Mouse (Mus musculus): ENCODE results near the gene Scube3. TPM values are rescaled to one million over a fixed set of nuclear protein-coding genes. Genes with fewer than 3 reads are reported as not detected.

Gene Scube3
- polyA plus RNA-seq, 1 experiment from 2014 or later, result 6.9 TPM

- H3K4me1 ChIP-seq, result peaks cover 16% of the 10 kb centered on the region
- no peaks in the 10 kb centered on the region for H3K36me3 ChIP-seq
- H3K27ac ChIP-seq, result no peak overlapping the region
- no peak overlapping the region for H3K9ac ChIP-seq
- H3K9me3 ChIP-seq, result no peaks in the 10 kb centered on the region
- H3K4me3 ChIP-seq, result no peak overlapping the region
- WGBS, result 22% methylated on average over 5 of the region's 5 CpGs
- no peak for ATAC-seq (ENCODE audit: insufficient number of reproducible peaks, low FRiP score, low TSS enrichment, low read depth)
- 0 out of 2 replicates have a peak, but pooled peaks cover 9% of the 10 kb centered on the region for H3K27me3 ChIP-seq
- H3K4me2 ChIP-seq, result no peak overlapping the region
Observed at GRCm38 (mm10) chr17:28136266-28136665, 5.7 kb upstream of the Scube3 start.

DNA sequence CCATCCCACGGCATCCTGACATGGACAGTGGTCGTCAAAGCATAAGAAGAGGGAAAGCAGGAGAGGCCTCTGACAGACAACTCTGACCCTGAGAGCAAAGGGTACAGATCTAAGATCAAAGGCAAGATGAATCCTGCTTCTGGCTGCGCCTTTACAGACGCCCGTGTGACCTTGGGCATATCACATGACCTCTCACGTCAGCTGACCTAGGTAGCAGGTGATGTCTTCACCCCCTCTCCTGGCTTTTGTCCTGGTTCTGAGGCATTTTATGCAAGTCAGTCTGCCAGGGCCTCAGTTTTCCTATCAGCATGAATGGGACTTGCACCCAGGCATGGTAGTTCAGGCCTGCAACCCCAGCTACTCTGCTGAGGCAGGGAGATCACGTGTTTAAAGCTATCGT lies 3.9 kb upstream of the Scube3 start:
- no peaks in the 10 kb centered on the region for H3K36me3 ChIP-seq
- H3K4me2 ChIP-seq, result no peak overlapping the region
- no peak overlapping the region for H3K4me3 ChIP-seq
- no peak for ATAC-seq (ENCODE audit: insufficient number of reproducible peaks, low FRiP score, low TSS enrichment, low read depth)
- peaks cover 30% of the 10 kb centered on the region for H3K4me1 ChIP-seq
- H3K27me3 ChIP-seq, result 0 out of 2 replicates have a peak, but pooled peaks cover 9% of the 10 kb centered on the region
- no peaks in the 10 kb centered on the region for H3K9me3 ChIP-seq
- H3K9ac ChIP-seq, result no peak overlapping the region
- H3K27ac ChIP-seq, result no peak overlapping the region
- WGBS, result 85% methylated on average over 8 of the region's 8 CpGs

DNA sequence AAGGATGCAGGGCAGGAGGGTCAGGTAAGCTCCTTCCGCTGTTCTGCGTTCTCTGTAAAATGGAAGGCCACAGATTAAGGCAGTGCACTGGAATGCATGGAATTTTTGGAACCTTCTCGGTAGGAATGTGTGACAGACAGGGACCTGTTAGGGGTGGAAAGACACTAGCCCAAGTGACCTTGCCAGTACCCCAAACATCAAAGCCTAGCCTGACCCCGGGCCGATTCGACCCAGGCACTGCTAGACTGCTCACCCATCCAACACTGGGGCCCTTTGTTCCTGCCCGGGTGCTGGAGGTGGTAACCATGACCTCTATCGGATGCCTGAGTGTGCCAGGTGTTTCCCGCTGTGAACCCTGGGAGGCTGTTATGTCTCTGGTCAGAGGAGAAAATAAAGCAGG lies 3.3 kb upstream of the Scube3 start:
- H3K27ac ChIP-seq, result no peak overlapping the region
- H3K27me3 ChIP-seq, result 0 out of 2 replicates have a peak, but pooled peaks cover 9% of the 10 kb centered on the region
- no peak overlapping the region for H3K4me2 ChIP-seq
- H3K9me3 ChIP-seq, result no peaks in the 10 kb centered on the region
- H3K4me1 ChIP-seq, result peaks cover 31% of the 10 kb centered on the region
- H3K36me3 ChIP-seq, result no peaks in the 10 kb centered on the region
- no peak overlapping the region for H3K9ac ChIP-seq
- ATAC-seq (ENCODE audit: insufficient number of reproducible peaks, low FRiP score, low TSS enrichment, low read depth), result no peak
- no peak overlapping the region for H3K4me3 ChIP-seq
- 58% methylated on average over 9 of the region's 9 CpGs for WGBS

DNA sequence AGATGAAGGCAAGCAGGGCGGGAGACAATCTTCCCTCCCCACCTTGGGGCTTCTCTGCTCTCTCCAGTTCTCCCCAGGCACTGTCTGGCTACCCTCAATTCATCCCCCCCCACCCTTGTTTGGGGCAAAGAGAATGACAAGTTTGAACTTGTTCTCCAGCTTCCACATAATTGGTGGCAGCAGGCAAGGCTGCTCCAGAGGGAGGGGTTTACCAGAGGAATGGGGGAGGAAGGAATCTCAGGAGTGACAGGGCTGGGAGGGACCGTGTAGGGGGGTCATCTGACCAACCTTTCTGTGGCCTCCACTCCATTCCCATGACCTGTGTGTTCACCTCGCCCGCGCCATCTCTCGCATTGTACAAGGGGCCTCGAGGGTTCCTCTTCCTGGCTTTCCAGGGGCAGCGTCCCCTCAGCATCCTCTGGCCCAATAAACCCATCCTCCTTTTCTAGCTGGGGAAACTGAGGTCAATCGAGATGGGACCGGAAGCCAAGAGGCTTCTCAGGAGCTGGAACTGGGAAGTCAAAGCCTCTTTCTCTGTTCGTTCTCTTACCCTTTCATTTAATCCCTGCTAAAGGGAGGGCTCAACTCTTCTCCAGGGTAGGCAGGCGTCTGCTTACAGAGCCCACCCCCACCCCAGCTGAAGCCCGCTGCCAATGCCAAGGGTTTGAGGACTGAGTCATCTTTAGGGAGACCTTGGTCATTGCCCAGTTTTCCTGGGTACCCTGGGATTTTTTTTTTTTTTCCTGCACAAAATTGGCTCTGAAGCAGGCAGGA lies 1.3 kb upstream of the Scube3 start:
- Histone ChIP-seq H3K9ac (no peak overlapping the region), H3K27me3 (0 out of 2 replicates have a peak, but pooled peaks cover 10% of the 10 kb centered on the region), H3K36me3 (no peaks in the 10 kb centered on the region), H3K4me1 (peaks cover 49% of the 10 kb centered on the region), H3K9me3 (no peaks in the 10 kb centered on the region), H3K27ac (no peak overlapping the region), H3K4me3 (peak overlapping the region; percentile 65), H3K4me2 (0 out of 2 replicates have a peak overlapping the region, but pooled peaks have one; percentile 96)
- WGBS, result 25% methylated on average over 13 of the region's 13 CpGs
- no peak for ATAC-seq (ENCODE audit: insufficient number of reproducible peaks, low FRiP score, low TSS enrichment, low read depth)

DNA sequence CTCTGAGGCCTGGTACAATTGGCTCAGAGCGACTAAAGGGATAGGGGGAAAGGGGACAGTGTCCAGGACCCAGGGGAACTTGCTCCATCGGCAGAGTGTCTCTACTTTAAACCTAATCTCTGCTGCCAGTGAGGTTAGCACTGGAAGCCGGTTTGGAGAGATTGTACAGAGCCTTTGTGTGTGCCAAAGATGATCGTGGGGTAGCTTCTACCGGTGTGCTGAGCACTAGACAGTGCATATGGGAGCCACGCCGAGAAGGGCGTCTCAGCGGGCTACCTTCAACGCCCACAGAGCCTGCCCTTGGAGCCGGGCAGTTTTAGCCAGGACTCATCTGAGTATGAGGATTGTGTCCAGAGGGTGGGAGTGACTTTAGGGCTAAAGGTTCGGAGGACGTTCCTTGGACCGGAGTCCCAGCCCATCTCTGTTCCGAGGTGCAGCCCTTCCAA lies 713 bp upstream of the Scube3 start:
- peaks cover 56% of the 10 kb centered on the region for H3K4me1 ChIP-seq
- peak overlapping the region; percentile 83 for H3K27ac ChIP-seq
- H3K4me3 ChIP-seq, result peak overlapping the region; percentile 65
- no peaks in the 10 kb centered on the region for H3K36me3 ChIP-seq
- 0 out of 2 replicates have a peak, but pooled peaks cover 10% of the 10 kb centered on the region for H3K27me3 ChIP-seq
- WGBS, result 5% methylated on average over 15 of the region's 15 CpGs
- no peaks in the 10 kb centered on the region for H3K9me3 ChIP-seq
- H3K9ac ChIP-seq, result peak overlapping the region; percentile 54
- no peak for ATAC-seq (ENCODE audit: insufficient number of reproducible peaks, low FRiP score, low TSS enrichment, low read depth)
- H3K4me2 ChIP-seq, result peak overlapping the region; percentile 96

GRCm38 (mm10) chr17:28142700-28143610 lies 1.0 kb downstream of the Scube3 start:
- peak overlapping the region; percentile 54 for H3K9ac ChIP-seq
- H3K4me3 ChIP-seq, result peak overlapping the region; percentile 65
- peak overlapping the region; percentile 96 for H3K4me2 ChIP-seq
- H3K27ac ChIP-seq, result peak overlapping the region; percentile 83
- H3K27me3 ChIP-seq, result 0 out of 2 replicates have a peak, but pooled peaks cover 10% of the 10 kb centered on the region
- WGBS, result 2% methylated on average over 33 of the region's 33 CpGs
- no peaks in the 10 kb centered on the region for H3K36me3 ChIP-seq
- no peaks in the 10 kb centered on the region for H3K9me3 ChIP-seq
- H3K4me1 ChIP-seq, result peaks cover 73% of the 10 kb centered on the region
- ATAC-seq (ENCODE audit: insufficient number of reproducible peaks, low FRiP score, low TSS enrichment, low read depth), result no peak

GRCm38 (mm10) chr17:28143751-28144150 lies 1.8 kb downstream of the Scube3 start:
- 4% methylated on average over 9 of the region's 9 CpGs for WGBS

GRCm38 (mm10) chr17:28144241-28144640 lies 2.3 kb downstream of the Scube3 start:
- Histone ChIP-seq H3K27me3 (0 out of 2 replicates have a peak, but pooled peaks cover 10% of the 10 kb centered on the region), H3K9me3 (no peaks in the 10 kb centered on the region), H3K4me1 (peaks cover 80% of the 10 kb centered on the region), H3K4me3 (peak overlapping the region; percentile 65), H3K36me3 (no peaks in the 10 kb centered on the region), H3K9ac (no peak overlapping the region), H3K4me2 (peak overlapping the region; percentile 96), H3K27ac (no peak overlapping the region)
- ATAC-seq (ENCODE audit: insufficient number of reproducible peaks, low FRiP score, low TSS enrichment, low read depth), result no peak
- WGBS, result 21% methylated on average over 6 of the region's 6 CpGs

More at GRCm38 (mm10) chr17:28143751-28144150, 1.8 kb downstream of the Scube3 start:
- Histone ChIP-seq H3K9ac (no peak overlapping the region), H3K27me3 (0 out of 2 replicates have a peak, but pooled peaks cover 10% of the 10 kb centered on the region), H3K27ac (no peak overlapping the region), H3K4me2 (peak overlapping the region; percentile 96), H3K9me3 (no peaks in the 10 kb centered on the region), H3K36me3 (no peaks in the 10 kb centered on the region), H3K4me3 (peak overlapping the region; percentile 65), H3K4me1 (peaks cover 77% of the 10 kb centered on the region)
- no peak for ATAC-seq (ENCODE audit: insufficient number of reproducible peaks, low FRiP score, low TSS enrichment, low read depth)

DNA sequence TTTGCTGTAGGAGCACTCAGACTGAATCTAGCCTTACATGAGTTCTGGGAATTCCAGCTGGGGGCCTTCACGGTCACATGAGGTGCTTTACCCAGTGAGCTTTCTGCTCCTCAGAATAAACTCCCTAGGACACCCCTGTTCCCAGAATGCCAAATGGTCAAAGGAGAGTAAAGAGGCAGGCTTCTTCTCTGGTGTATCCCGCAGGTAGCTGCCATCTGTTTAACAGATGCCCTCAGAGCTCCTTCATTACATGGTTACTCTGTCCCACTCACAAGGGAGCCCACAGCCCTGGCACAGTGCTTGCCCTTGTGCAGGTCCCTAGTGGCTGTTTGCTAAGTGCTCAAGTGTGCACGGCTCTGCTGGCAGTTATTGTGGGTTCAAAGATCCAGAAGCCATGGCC lies 6.3 kb downstream of the Scube3 start:
- no peak overlapping the region for H3K4me3 ChIP-seq
- WGBS, result 53% methylated on average over 3 of the region's 3 CpGs
- 0 out of 2 replicates have a peak, but pooled peaks cover 4% of the 10 kb centered on the region for H3K27me3 ChIP-seq
- no peak overlapping the region for H3K4me2 ChIP-seq
- H3K9ac ChIP-seq, result no peak overlapping the region
- no peaks in the 10 kb centered on the region for H3K9me3 ChIP-seq
- ATAC-seq (ENCODE audit: insufficient number of reproducible peaks, low FRiP score, low TSS enrichment, low read depth), result no peak
- H3K27ac ChIP-seq, result no peak overlapping the region
- peaks cover 60% of the 10 kb centered on the region for H3K4me1 ChIP-seq
- 0 out of 2 replicates have a peak, but pooled peaks cover 4% of the 10 kb centered on the region for H3K36me3 ChIP-seq

DNA sequence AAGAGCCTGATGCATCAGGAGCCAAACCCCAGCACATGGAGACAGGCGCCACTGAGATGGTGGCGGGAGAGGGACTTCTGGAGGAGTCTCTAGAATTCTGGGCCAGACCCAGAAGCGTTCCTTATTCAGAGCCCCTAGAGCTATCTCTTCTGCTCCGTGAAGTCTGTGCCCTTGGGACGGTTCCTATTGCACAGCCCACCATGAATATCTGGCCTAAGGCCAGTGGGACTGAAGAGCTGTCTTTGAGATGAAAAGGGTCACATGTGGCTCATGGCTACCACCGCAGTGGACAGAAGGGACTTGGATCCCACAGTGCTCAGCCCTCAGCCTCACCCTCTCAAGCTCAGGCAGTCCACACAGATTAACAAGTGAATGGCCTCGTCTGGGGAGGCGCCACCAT lies 7.8 kb downstream of the Scube3 start:
- H3K4me1 ChIP-seq, result peaks cover 47% of the 10 kb centered on the region
- no peak overlapping the region for H3K4me2 ChIP-seq
- H3K27ac ChIP-seq, result no peak overlapping the region
- H3K9ac ChIP-seq, result no peak overlapping the region
- no peak for ATAC-seq (ENCODE audit: insufficient number of reproducible peaks, low FRiP score, low TSS enrichment, low read depth)
- H3K4me3 ChIP-seq, result no peak overlapping the region
- H3K9me3 ChIP-seq, result no peaks in the 10 kb centered on the region
- WGBS, result 64% methylated on average over 8 of the region's 8 CpGs
- H3K36me3 ChIP-seq, result 0 out of 2 replicates have a peak, but pooled peaks cover 4% of the 10 kb centered on the region
- H3K27me3 ChIP-seq, result no peaks in the 10 kb centered on the region

GRCm38 (mm10) chr17:28150456-28150855 lies 8.5 kb downstream of the Scube3 start:
- H3K4me3 ChIP-seq, result no peak overlapping the region
- 79% methylated on average over 12 of the region's 12 CpGs for WGBS
- H3K27me3 ChIP-seq, result no peaks in the 10 kb centered on the region
- 0 out of 2 replicates have a peak, but pooled peaks cover 8% of the 10 kb centered on the region for H3K36me3 ChIP-seq
- ATAC-seq (ENCODE audit: insufficient number of reproducible peaks, low FRiP score, low TSS enrichment, low read depth), result no peak
- H3K4me1 ChIP-seq, result peaks cover 40% of the 10 kb centered on the region
- no peaks in the 10 kb centered on the region for H3K9me3 ChIP-seq
- no peak overlapping the region for H3K9ac ChIP-seq
- H3K27ac ChIP-seq, result no peak overlapping the region
- no peak overlapping the region for H3K4me2 ChIP-seq
